Mouse (Mus musculus) lung, postnatal 0 days (tissue): ENCODE data around the gene Acsm1. TPM values are rescaled to one million over a fixed set of nuclear protein-coding genes. Genes with fewer than 3 reads are reported as not detected.
A peak's percentile ranks its signal among the peaks of the same experiment; 100 is the strongest.

Source experiments
- ATAC-seq: fragments of 200-750 bp; cut with Nextera tagmentation; 2 replicates; pipeline ENCODE4 v1.8.0; 2017; ENCODE audit warnings: moderate library complexity
- DNase-seq: peaks from one replicate; pipeline ENCODE4 v3.0.0-alpha.2; 2016; ENCODE audit warnings: low spot score
- H3K27ac ChIP-seq: fragments of 300-500 bp; sonication (generic); 2 replicates; pipeline ENCODE4 v1.5.1; 2014; ENCODE audit warnings: antibody characterized with exemption, mild to moderate bottlenecking, low read length, mixed read lengths
- H3K27me3 ChIP-seq: fragments of 300-500 bp; sonication (generic); replicated peaks from 2 replicates; pipeline ENCODE4 v1.6.1; 2014; ENCODE audit warnings: low read length, mixed read lengths; ENCODE audit not compliant: insufficient read depth
- H3K36me3 ChIP-seq: fragments of 300-500 bp; sonication (generic); 2 replicates; pipeline ENCODE4 v1.6.1; 2014; ENCODE audit warnings: low read length, mixed read lengths; ENCODE audit not compliant: insufficient read depth
- H3K4me1 ChIP-seq: fragments of 300-500 bp; sonication (generic); 2 replicates; pipeline ENCODE4 v1.6.1; 2014; ENCODE audit warnings: antibody characterized with exemption, low read depth, low read length, mixed read lengths; ENCODE audit not compliant: insufficient read depth
- H3K4me2 ChIP-seq: fragments of 300-500 bp; sonication (generic); replicated peaks from 2 replicates; pipeline ENCODE4 v1.6.1; 2014; ENCODE audit warnings: low read depth, mild to moderate bottlenecking, low read length, moderate library complexity, mixed read lengths
- H3K4me3 ChIP-seq: fragments of 300-500 bp; sonication (generic); 2 replicates; pipeline ENCODE4 v1.5.1; 2014; ENCODE audit warnings: low read depth, low read length
- H3K9ac ChIP-seq: fragments of 300-500 bp; sonication (generic); replicated peaks from 2 replicates; pipeline ENCODE4 v1.6.1; 2014; ENCODE audit warnings: low read depth, mild to moderate bottlenecking
- H3K9me3 ChIP-seq: fragments of 300-500 bp; sonication (generic); 2 replicates; pipeline ENCODE4 v1.6.1; 2016; ENCODE audit warnings: low read length, mixed read lengths
- CTCF ChIP-seq: IDR thresholded peaks from 2 replicates; pipeline ENCODE4 v1.5.1; 2016; ENCODE audit warnings: antibody characterized with exemption, mild to moderate bottlenecking
- EP300 ChIP-seq: IDR thresholded peaks from 2 replicates; pipeline ENCODE4 v1.6.1; 2016; ENCODE audit warnings: antibody characterized with exemption, mild to moderate bottlenecking, control low read depth
- WGBS: fragments of 180-500 bp; shearing (Covaris S2); extraction: QIAGEN DNeasy Blood & Tissue Kit; methylation state at CpG from one replicate; pipeline ENCODE4 v1.1.7; 2014; 5-methylcytosine and 5-hydroxymethylcytosine counted together
- polyA plus RNA-seq: library from polyadenylated mRNA; unstranded; fragments of >200 nt; fragmentation: Nextera tagmentation; extraction: Ambion mirVana; gene quantifications from 2 replicates; pipeline ENCODE4 v1.2.1, GENCODE M21; 2015

The Acsm1 gene
- polyA plus RNA-seq, 1 experiment from 2014 or later, result 3.6 TPM

- Histone ChIP-seq H3K27ac (no peak overlapping the region), H3K36me3 (no peaks in the 10 kb centered on the region), H3K9me3 (no peaks in the 10 kb centered on the region), H3K9ac (no peak overlapping the region), H3K4me2 (no peak overlapping the region), H3K4me3 (no peak overlapping the region), H3K4me1 (no peaks in the 10 kb centered on the region), H3K27me3 (no peaks in the 10 kb centered on the region)
- 35% methylated on average over 1 of the region's 1 CpGs for WGBS
- ATAC-seq (no peak), DNase-seq (no peak)
- no peak for TF ChIP-seq CTCF
- TF ChIP-seq EP300, result no peak
These were observed 11.5 kb upstream of the Acsm1 start for GRCm38 (mm10) chr7:119595306-119595705.

GRCm38 (mm10) chr7:119596536-119596935, 10.3 kb upstream of the Acsm1 start:
- 28% methylated on average over 2 of the region's 2 CpGs for WGBS
- H3K9me3 ChIP-seq, result no peaks in the 10 kb centered on the region
- H3K27ac ChIP-seq, result no peak overlapping the region
- H3K9ac ChIP-seq, result no peak overlapping the region
- TF ChIP-seq EP300, result no peak
- no peak for DNase-seq
- no peaks in the 10 kb centered on the region for H3K27me3 ChIP-seq
- no peak for ATAC-seq
- H3K36me3 ChIP-seq, result no peaks in the 10 kb centered on the region
- H3K4me2 ChIP-seq, result no peak overlapping the region
- H3K4me3 ChIP-seq, result no peak overlapping the region
- H3K4me1 ChIP-seq, result no peaks in the 10 kb centered on the region

GRCm38 (mm10) chr7:119601195-119601953, 5.5 kb upstream of the Acsm1 start:
- TF ChIP-seq EP300, result no peak
- TF ChIP-seq CTCF, result no peak
- H3K9ac ChIP-seq, result no peak overlapping the region
- 63% methylated on average over 2 of the region's 2 CpGs for WGBS

DNA sequence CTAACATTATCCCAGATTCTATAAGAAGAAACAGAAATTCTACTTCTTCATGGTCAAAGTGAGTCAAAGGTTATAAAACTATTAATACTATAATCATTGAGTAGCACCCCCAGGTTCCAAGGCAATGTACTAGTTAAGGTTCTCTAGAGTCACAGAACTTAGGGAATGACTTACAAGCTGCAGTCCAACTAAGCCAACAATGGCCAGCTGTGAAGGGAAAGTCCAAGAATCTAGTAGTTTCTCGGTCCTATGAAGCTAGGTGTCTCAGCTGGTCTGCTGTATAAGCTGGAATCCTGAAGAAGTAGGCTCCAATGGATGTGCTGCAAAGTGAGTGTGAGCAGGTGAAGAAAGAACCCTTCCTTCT, 4.9 kb upstream of the Acsm1 start:
- H3K4me2 ChIP-seq, result no peak overlapping the region
- no peak overlapping the region for H3K27ac ChIP-seq
- TF ChIP-seq EP300, result no peak
- no peak for TF ChIP-seq CTCF
- no peak for DNase-seq
- no peak for ATAC-seq
- H3K4me3 ChIP-seq, result no peak overlapping the region
- H3K36me3 ChIP-seq, result no peaks in the 10 kb centered on the region
- H3K9me3 ChIP-seq, result no peaks in the 10 kb centered on the region
- H3K27me3 ChIP-seq, result no peaks in the 10 kb centered on the region
- 61% methylated on average over 1 of the region's 1 CpGs for WGBS
- H3K4me1 ChIP-seq, result no peaks in the 10 kb centered on the region
- no peak overlapping the region for H3K9ac ChIP-seq

More at GRCm38 (mm10) chr7:119601195-119601953, 5.5 kb upstream of the Acsm1 start:
- H3K4me2 ChIP-seq, result no peak overlapping the region
- DNase-seq (no peak), ATAC-seq (no peak)
- H3K27me3 ChIP-seq, result no peaks in the 10 kb centered on the region
- H3K9me3 ChIP-seq, result no peaks in the 10 kb centered on the region
- H3K4me1 ChIP-seq, result no peaks in the 10 kb centered on the region
- H3K4me3 ChIP-seq, result no peak overlapping the region
- no peaks in the 10 kb centered on the region for H3K36me3 ChIP-seq
- H3K27ac ChIP-seq, result no peak overlapping the region

DNA sequence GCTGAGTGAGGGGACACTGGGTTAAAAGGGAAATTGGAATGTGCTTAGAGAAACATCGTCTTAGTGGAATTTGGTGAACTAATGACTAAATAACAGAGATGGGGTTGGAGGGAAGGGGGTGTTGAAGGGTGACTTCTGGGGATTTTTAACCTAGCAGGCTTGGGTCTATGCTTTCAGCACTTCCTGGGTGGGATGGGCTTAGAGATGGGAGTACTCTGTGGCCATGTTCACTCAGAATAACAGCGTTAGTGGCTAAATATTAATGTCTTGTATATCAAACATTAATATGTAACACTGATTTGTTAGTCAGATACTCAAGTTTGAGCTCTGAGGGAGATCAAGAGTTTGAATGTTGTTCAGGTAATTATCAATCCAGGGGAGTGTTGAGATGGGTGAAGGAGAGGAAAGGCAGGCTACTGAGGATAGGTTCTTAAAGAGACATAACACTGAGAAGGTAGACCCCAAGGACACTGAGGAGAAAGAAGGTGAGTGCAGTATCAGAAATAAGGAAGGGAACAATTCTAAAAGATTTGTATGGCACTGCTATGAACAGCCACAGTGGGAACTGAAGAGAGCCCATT, 1.8 kb upstream of the Acsm1 start:
- no peak overlapping the region for H3K9ac ChIP-seq
- no peak overlapping the region for H3K4me2 ChIP-seq
- no peak for ATAC-seq
- no peaks in the 10 kb centered on the region for H3K4me1 ChIP-seq
- H3K36me3 ChIP-seq, result no peaks in the 10 kb centered on the region
- no peak overlapping the region for H3K27ac ChIP-seq
- TF ChIP-seq EP300 (no peak), CTCF (no peak)
- no peaks in the 10 kb centered on the region for H3K9me3 ChIP-seq
- no peak overlapping the region for H3K4me3 ChIP-seq
- no peaks in the 10 kb centered on the region for H3K27me3 ChIP-seq
- WGBS, result 54% methylated on average over 2 of the region's 2 CpGs
- no peak for DNase-seq

DNA sequence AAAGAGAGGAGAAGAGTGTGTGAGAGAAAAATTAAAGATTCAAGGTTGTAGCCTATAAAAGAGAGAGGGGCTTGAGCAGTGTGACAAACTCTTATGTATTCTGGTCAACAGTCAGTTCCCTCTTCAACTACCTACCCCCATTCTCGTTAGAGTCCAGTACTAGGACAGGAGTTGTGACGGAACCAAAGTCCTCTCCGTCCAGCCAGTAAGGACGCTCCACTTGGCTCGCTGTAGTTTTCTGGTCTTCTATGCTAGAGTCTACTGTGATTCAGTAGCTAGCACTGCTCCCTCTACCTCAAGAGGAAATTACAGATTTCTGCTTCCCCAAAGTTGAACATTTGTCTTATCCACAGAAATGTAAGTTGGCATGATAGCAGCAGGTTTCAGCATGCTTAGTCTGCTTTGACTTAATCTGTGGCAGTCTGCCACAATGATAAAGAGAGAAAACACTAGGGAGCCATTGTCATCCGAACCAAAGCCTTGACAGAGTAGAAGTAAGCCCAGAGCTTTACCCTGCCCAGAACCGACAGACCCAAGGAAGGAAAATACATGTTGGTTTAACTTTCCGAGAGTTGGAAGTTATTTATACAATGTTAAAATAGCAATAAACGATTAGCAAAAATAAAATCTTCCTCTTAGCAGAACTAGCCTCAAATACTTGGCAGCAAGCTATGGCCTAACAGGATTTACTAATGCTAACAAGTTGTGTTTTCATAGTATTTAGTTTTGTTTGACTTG, 731 bp upstream of the Acsm1 start:
- ATAC-seq (0 out of 2 replicates have a peak, but pooled peaks have one; percentile 11), DNase-seq (no peak)
- TF ChIP-seq CTCF (no peak), EP300 (no peak)
- 53% methylated on average over 9 of the region's 9 CpGs for WGBS
- Histone ChIP-seq H3K4me2 (no peak overlapping the region), H3K27ac (no peak overlapping the region), H3K4me1 (no peaks in the 10 kb centered on the region), H3K9me3 (no peaks in the 10 kb centered on the region), H3K36me3 (no peaks in the 10 kb centered on the region), H3K27me3 (no peaks in the 10 kb centered on the region), H3K9ac (no peak overlapping the region), H3K4me3 (no peak overlapping the region)
